Mouse (Mus musculus) hindbrain, embryonic 11.5 days (tissue): ENCODE results near the gene Rwdd3. TPM values are rescaled to one million over a fixed set of nuclear protein-coding genes. Genes with fewer than 3 reads are reported as not detected.

ENCODE experiments used
- ATAC-seq: fragments of 200-750 bp; cut with Nextera tagmentation; 2 replicates; pipeline ENCODE4 v1.8.0; 2017; ENCODE audit warnings: mild to moderate bottlenecking, moderate TSS enrichment, moderate library complexity; ENCODE audit not compliant: low FRiP score
- DNase-seq: peaks from one replicate; pipeline ENCODE4 v3.0.0-alpha.2; 2015; ENCODE audit warnings: low spot score
- H3K27ac ChIP-seq: fragments of 300-500 bp; sonication (generic); 2 replicates; pipeline ENCODE4 v1.5.1; 2014; ENCODE audit warnings: mild to moderate bottlenecking, low read depth, low read length
- H3K27me3 ChIP-seq: fragments of 300-500 bp; sonication (generic); 2 replicates; pipeline ENCODE4 v1.6.1; 2014; ENCODE audit warnings: mild to moderate bottlenecking, low read length, moderate library complexity, mixed read lengths; ENCODE audit not compliant: control insufficient read depth, insufficient read depth
- H3K36me3 ChIP-seq: fragments of 300-500 bp; sonication (generic); 2 replicates; pipeline ENCODE4 v1.6.1; 2014; ENCODE audit warnings: mild to moderate bottlenecking, low read length, moderate library complexity, mixed read lengths; ENCODE audit not compliant: control insufficient read depth, insufficient read depth
- H3K4me1 ChIP-seq: fragments of 300-500 bp; sonication (generic); replicated peaks from 2 replicates; pipeline ENCODE4 v1.6.1; 2014; ENCODE audit warnings: low read length, mixed read lengths; ENCODE audit not compliant: control insufficient read depth, insufficient read depth
- H3K4me2 ChIP-seq: fragments of 300-500 bp; sonication (generic); replicated peaks from 2 replicates; pipeline ENCODE4 v1.6.1; 2014; ENCODE audit warnings: mild to moderate bottlenecking, low read depth, low read length
- H3K4me3 ChIP-seq: fragments of 300-500 bp; sonication (generic); 2 replicates; pipeline ENCODE4 v1.5.1; 2014; ENCODE audit warnings: low read depth, low read length
- H3K9ac ChIP-seq: fragments of 300-500 bp; sonication (generic); 2 replicates; pipeline ENCODE4 v1.6.1; 2014; ENCODE audit warnings: low read depth, low read length
- H3K9me3 ChIP-seq: fragments of 300-500 bp; sonication (generic); 2 replicates; pipeline ENCODE4 v1.6.1; 2016; ENCODE audit warnings: low read length; ENCODE audit not compliant: control insufficient read depth
- WGBS: fragments of 180-500 bp; shearing (Covaris S2); extraction: QIAGEN DNeasy Blood & Tissue Kit; methylation state at CpG from one replicate; pipeline ENCODE4 v1.1.7; 2014; 5-methylcytosine and 5-hydroxymethylcytosine counted together
- polyA plus RNA-seq: library from polyadenylated mRNA; unstranded; fragments of >200 nt; fragmentation: Nextera tagmentation; extraction: Ambion mirVana; gene quantifications from 2 replicates; pipeline ENCODE4 v1.2.1, GENCODE M21; 2014

Rwdd3 gene
- polyA plus RNA-seq, 1 experiment from 2014 or later: 3.8 TPM

DNA sequence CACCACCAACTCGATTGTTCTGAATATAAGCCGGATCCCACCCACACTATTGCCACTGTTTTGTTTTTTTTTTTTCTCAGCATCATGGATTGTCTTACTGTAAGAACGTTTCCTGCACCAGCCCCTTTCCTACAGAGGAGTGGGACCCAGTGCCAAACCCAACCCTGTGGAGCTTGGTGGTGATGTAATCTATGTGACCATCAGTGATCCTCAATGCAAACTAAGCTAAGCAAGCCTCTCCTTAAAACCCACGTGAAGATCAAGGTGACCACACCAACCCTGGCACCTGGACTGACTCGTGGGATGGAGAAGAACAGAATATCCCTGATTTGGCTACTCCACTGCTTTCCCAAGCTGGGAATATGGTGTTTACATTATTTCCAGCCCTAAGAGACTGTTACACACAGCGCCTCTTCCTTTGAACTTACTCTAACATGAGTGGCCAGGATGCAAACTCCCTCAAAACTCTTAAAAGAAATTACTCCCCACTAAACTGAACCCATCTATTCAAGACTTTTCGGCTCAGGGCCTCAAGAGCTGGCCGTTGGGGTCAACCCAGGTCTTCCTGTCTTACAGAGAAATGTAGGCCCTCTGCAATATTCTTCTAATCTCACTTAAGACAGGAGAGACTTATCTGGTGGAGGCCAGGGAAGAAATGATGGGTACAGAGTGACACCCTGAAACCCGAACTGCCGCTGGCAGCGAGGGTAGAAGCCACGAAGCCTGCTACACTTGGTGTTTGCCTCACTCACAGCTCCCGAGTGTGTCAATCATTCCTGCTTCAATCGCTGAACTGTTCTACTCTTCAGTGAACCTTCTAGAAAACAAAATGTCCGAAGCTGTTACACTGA is 2.2 kb downstream of the Rwdd3 start:
- ATAC-seq: no peak
- no peak overlapping the region for H3K4me3 ChIP-seq
- no peaks in the 10 kb centered on the region for H3K9me3 ChIP-seq
- no peak overlapping the region for H3K4me2 ChIP-seq
- H3K9ac ChIP-seq: no peak overlapping the region
- no peak overlapping the region for H3K27ac ChIP-seq
- H3K27me3 ChIP-seq: no peaks in the 10 kb centered on the region
- no peak for DNase-seq
- no peaks in the 10 kb centered on the region for H3K36me3 ChIP-seq
- no peaks in the 10 kb centered on the region for H3K4me1 ChIP-seq
- WGBS: 79% methylated on average over 15 of the region's 15 CpGs

GRCm38 (mm10) chr3:121168581-121168980 is 2.9 kb downstream of the Rwdd3 start:
- WGBS: 91% methylated on average over 8 of the region's 8 CpGs
- H3K36me3 ChIP-seq: no peaks in the 10 kb centered on the region
- no peak overlapping the region for H3K27ac ChIP-seq
- H3K9me3 ChIP-seq: no peaks in the 10 kb centered on the region
- no peak overlapping the region for H3K9ac ChIP-seq
- ATAC-seq (no peak), DNase-seq (no peak)
- no peak overlapping the region for H3K4me2 ChIP-seq
- H3K27me3 ChIP-seq: no peaks in the 10 kb centered on the region
- H3K4me3 ChIP-seq: no peak overlapping the region
- no peaks in the 10 kb centered on the region for H3K4me1 ChIP-seq

DNA sequence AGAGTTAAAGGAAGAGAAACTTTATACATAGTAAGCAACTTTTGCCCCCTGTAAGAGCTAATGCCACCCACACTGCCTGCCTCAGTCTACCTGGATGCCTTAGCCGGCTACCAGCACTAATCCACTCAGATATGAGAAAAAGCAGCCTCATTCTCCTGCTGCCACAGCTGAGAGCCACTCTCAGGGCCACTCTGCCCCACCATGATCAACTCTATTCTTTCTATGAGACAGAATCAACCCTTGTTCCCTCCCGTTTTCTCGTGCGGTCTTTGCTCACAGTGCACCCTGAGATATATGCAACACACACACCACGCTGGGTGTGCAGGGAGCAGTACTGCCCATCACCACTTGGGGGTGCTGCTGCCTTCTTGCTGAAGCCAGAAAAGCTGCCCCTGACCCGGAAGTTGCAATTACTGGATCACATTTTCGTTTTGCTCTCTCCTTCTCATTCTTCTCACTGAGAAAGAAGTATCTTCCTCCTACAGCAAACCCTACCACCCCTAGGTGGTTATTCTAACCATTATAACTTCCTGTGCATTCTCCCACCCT is 8.2 kb downstream of the Rwdd3 start:
- H3K4me3 ChIP-seq: no peak overlapping the region
- no peaks in the 10 kb centered on the region for H3K4me1 ChIP-seq
- WGBS: 47% methylated on average over 7 of the region's 7 CpGs
- peak; percentile 74 for DNase-seq
- ATAC-seq: no peak
- no peak overlapping the region for H3K27ac ChIP-seq
- no peaks in the 10 kb centered on the region for H3K27me3 ChIP-seq
- no peaks in the 10 kb centered on the region for H3K9me3 ChIP-seq
- H3K9ac ChIP-seq: no peak overlapping the region
- H3K36me3 ChIP-seq: no peaks in the 10 kb centered on the region
- no peak overlapping the region for H3K4me2 ChIP-seq

GRCm38 (mm10) chr3:121161661-121162060 is 9.8 kb downstream of the Rwdd3 start:
- Histone ChIP-seq H3K36me3 (no peaks in the 10 kb centered on the region), H3K4me3 (no peak overlapping the region), H3K9me3 (no peaks in the 10 kb centered on the region), H3K4me1 (no peaks in the 10 kb centered on the region), H3K27me3 (no peaks in the 10 kb centered on the region), H3K9ac (no peak overlapping the region), H3K4me2 (no peak overlapping the region), H3K27ac (no peak overlapping the region)
- DNase-seq (peak; percentile 50), ATAC-seq (no peak)
- 36% methylated on average over 2 of the region's 2 CpGs for WGBS

GRCm38 (mm10) chr3:121160424-121160823 is 11.1 kb downstream of the Rwdd3 start:
- 79% methylated on average over 4 of the region's 4 CpGs for WGBS
- H3K4me2 ChIP-seq: no peak overlapping the region
- no peak for ATAC-seq

DNA sequence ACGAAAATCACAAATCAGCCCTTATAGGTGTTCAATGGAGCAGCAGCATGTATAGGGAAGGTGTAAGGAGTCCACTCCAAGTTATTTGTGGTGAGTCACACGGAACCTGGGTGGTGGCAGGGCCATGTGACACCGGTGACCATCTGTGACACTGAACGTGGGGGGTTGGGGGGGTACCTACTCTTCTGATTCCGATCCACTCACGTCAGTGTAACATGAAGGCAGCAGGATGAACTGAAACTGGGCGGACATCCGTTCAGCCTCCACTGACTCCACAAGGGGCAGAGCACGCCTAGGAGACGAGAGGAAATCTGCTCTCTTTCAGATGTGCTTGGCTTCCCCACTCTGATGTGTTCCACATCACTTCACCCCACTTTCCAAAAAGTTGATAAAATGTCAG is 11.9 kb downstream of the Rwdd3 start:
- no peaks in the 10 kb centered on the region for H3K27me3 ChIP-seq
- H3K27ac ChIP-seq: no peak overlapping the region
- H3K9me3 ChIP-seq: no peaks in the 10 kb centered on the region
- no peak for DNase-seq
- no peak for ATAC-seq
- 76% methylated on average over 10 of the region's 10 CpGs for WGBS
- no peak overlapping the region for H3K4me3 ChIP-seq
- H3K4me2 ChIP-seq: no peak overlapping the region
- H3K9ac ChIP-seq: no peak overlapping the region
- 0 out of 2 replicates have a peak, but pooled peaks cover 2% of the 10 kb centered on the region for H3K4me1 ChIP-seq
- H3K36me3 ChIP-seq: no peaks in the 10 kb centered on the region

More at GRCm38 (mm10) chr3:121160424-121160823, 11.1 kb downstream of the Rwdd3 start:
- Histone ChIP-seq H3K27ac (no peak overlapping the region), H3K27me3 (no peaks in the 10 kb centered on the region), H3K4me1 (0 out of 2 replicates have a peak, but pooled peaks cover 2% of the 10 kb centered on the region), H3K36me3 (no peaks in the 10 kb centered on the region), H3K4me3 (no peak overlapping the region), H3K9me3 (no peaks in the 10 kb centered on the region), H3K9ac (no peak overlapping the region)
- no peak for DNase-seq

- Histone ChIP-seq H3K9me3 (no peaks in the 10 kb centered on the region), H3K27me3 (no peaks in the 10 kb centered on the region), H3K4me3 (no peak overlapping the region), H3K4me1 (0 out of 2 replicates have a peak, but pooled peaks cover 2% of the 10 kb centered on the region), H3K9ac (no peak overlapping the region), H3K27ac (no peak overlapping the region), H3K4me2 (no peak overlapping the region), H3K36me3 (no peaks in the 10 kb centered on the region)
- 92% methylated on average over 16 of the region's 16 CpGs for WGBS
- ATAC-seq: no peak
- no peak for DNase-seq
These were observed 12.6 kb downstream of the Rwdd3 start for GRCm38 (mm10) chr3:121158901-121159351.

GRCm38 (mm10) chr3:121157546-121158330 is 13.8 kb downstream of the Rwdd3 start:
- H3K4me2 ChIP-seq: no peak overlapping the region
- H3K36me3 ChIP-seq: no peaks in the 10 kb centered on the region
- H3K4me1 ChIP-seq: 0 out of 2 replicates have a peak, but pooled peaks cover 2% of the 10 kb centered on the region
- no peak overlapping the region for H3K4me3 ChIP-seq
- H3K9ac ChIP-seq: no peak overlapping the region
- WGBS: 77% methylated on average over 10 of the region's 10 CpGs
- ATAC-seq (no peak), DNase-seq (no peak)
- no peak overlapping the region for H3K27ac ChIP-seq
- no peaks in the 10 kb centered on the region for H3K27me3 ChIP-seq
- H3K9me3 ChIP-seq: no peaks in the 10 kb centered on the region
